Mouse (Mus musculus) spleen, adult 2 months (tissue): ENCODE measurements around the gene B3gat3. TPM values are rescaled to one million over a fixed set of nuclear protein-coding genes. Genes with fewer than 3 reads are reported as not detected.
A peak's percentile ranks its signal among the peaks of the same experiment; 100 is the strongest.

ENCODE experiments used
- DNase-seq, 2 experiments: peaks; one replicate each; pipeline versions ENCODE4 v3.0.0 to v3.0.0-alpha.2; 2012 to 2021; ENCODE audit warnings: low spot score in 2 of 2, low read depth in 1 of 2
- H3K27ac ChIP-seq: fragments of 200-500 bp; 2 replicates; pipeline ENCODE4 v1.5.1; 2012; ENCODE audit warnings: low read length, inconsistent platforms; ENCODE audit not compliant: insufficient read depth
- H3K27me3 ChIP-seq: fragments of 200-500 bp; 2 replicates; pipeline ENCODE4 v1.6.1; 2012; ENCODE audit warnings: mild to moderate bottlenecking, moderate library complexity, low read length, inconsistent platforms; ENCODE audit not compliant: control insufficient read depth, insufficient read depth
- H3K36me3 ChIP-seq: fragments of 200-500 bp; 2 replicates; pipeline ENCODE4 v1.6.1; 2012; ENCODE audit warnings: mild to moderate bottlenecking, low read length, inconsistent platforms; ENCODE audit not compliant: control insufficient read depth, insufficient read depth
- H3K4me1 ChIP-seq: fragments of 200-500 bp; 2 replicates; pipeline ENCODE4 v1.6.1; 2011; ENCODE audit warnings: inconsistent platforms; ENCODE audit not compliant: control insufficient read depth, insufficient read depth, insufficient read length
- H3K4me3 ChIP-seq: fragments of 200-500 bp; 2 replicates; pipeline ENCODE4 v1.5.1; 2011; ENCODE audit warnings: mild to moderate bottlenecking, inconsistent platforms; ENCODE audit not compliant: insufficient read depth, insufficient read length; ENCODE audit errors: extremely low read depth
- CTCF ChIP-seq: fragments of 200-500 bp; IDR thresholded peaks from 2 replicates; pipeline ENCODE4 v1.5.1; 2011; ENCODE audit warnings: mild to moderate bottlenecking, inconsistent platforms; ENCODE audit not compliant: insufficient read depth, insufficient read length, insufficient replicate concordance; ENCODE audit errors: extremely low read depth
- POLR2A ChIP-seq: fragments of 200-500 bp; IDR thresholded peaks from 2 replicates; pipeline ENCODE4 v1.6.1; 2011; ENCODE audit warnings: low read depth, low read length, inconsistent platforms
- WGBS: fragments of 180-500 bp; shearing (Covaris S2); methylation state at CpG from one replicate; pipeline ENCODE4 v1.1.7; 2018; 5-methylcytosine and 5-hydroxymethylcytosine counted together
- polyA plus RNA-seq: library from polyadenylated mRNA; depleted of rRNA; stranded (reverse); fragments of >200 nt; gene quantifications from 2 replicates; pipeline ENCODE4 v1.2.3, GENCODE M21; 2012

B3gat3 gene
- polyA plus RNA-seq, 1 experiment = 86.0 TPM

DNA sequence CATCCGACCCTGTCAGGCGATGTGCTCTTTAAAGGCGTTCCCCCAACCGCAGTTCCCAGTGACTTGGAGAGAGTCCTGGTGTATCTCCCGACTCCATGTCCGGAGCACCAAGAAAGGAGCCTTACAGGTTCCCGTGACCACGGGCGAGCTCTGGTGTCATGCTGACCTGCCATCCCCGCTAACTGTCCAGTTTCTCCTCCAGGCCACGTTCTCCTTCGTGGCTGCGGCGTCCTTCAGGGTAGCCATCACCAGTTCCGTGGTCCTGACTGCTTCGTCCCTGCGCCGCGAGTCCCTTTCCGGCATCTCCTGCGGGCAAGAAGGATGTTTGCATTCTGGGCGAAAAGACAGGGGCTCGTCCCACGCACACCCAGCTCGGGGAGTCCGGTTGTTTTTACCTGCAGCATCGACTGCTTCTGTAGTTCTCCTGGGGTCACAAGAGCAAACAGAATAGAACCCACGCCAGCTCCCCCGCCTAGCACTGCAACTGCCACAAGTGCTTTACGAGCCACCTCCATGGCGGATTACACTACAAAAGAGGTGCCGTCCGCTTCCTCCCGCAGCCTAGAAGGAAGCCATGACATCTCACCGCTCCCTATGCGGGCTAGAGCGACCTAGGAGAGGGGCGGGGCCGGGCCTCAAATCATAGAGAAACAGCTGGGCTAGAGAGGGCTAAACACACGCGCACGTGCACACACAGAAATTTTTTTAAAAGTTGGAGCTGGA is 39.7 kb upstream of the B3gat3 start, which contains the start of gene Uqcc3:
Gene Uqcc3, minus strand, starts transcription at position 613 of the 723 bp plus-strand sequence.
- peak within 1 kb of the TSS; percentile 89 for H3K4me3 ChIP-seq
- H3K4me1 ChIP-seq = no peaks in the 10 kb centered on the region; the same call in 1 of the 2 replicates
- TF ChIP-seq CTCF = no peak
- TF ChIP-seq POLR2A = peak; percentile 85
- peak; percentile 81 to 87 for DNase-seq
- no peaks in the 10 kb centered on the region for H3K27me3 ChIP-seq
- H3K36me3 ChIP-seq = peaks cover 2% of the 10 kb centered on the region; the same call in 1 of the 2 replicates
- H3K27ac ChIP-seq = peak within 1 kb of the TSS; percentile 69
- under 1% methylated on average over 42 of the region's 42 CpGs for WGBS

DNA sequence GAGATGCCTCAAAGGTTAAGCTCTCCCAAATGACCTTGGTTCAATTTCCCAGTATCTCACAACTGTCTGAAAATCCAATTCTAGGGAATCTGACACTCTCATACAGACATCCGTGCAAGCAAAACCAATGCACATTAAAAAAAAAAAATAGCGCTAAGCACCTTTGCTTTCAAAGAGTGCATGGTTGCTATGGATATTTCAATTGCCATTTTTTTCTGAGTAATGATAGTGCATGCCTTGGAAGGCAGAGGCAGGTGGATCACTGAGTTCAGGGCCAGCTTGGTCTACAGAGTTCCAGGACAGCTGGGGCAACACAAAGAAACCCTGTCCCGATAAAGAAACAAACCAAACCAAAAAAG is 39.2 kb upstream of the B3gat3 start:
- DNase-seq = no peak
- Histone ChIP-seq H3K36me3 (peaks cover 1% of the 10 kb centered on the region; the same call in 1 of the 2 replicates), H3K4me3 (peak overlapping the region; percentile 89), H3K27ac (no peak overlapping the region), H3K27me3 (no peaks in the 10 kb centered on the region), H3K4me1 (no peaks in the 10 kb centered on the region; the same call in 1 of the 2 replicates)
- TF ChIP-seq CTCF = no peak
- TF ChIP-seq POLR2A = no peak
- 2% methylated on average over 3 of the region's 3 CpGs for WGBS

DNA sequence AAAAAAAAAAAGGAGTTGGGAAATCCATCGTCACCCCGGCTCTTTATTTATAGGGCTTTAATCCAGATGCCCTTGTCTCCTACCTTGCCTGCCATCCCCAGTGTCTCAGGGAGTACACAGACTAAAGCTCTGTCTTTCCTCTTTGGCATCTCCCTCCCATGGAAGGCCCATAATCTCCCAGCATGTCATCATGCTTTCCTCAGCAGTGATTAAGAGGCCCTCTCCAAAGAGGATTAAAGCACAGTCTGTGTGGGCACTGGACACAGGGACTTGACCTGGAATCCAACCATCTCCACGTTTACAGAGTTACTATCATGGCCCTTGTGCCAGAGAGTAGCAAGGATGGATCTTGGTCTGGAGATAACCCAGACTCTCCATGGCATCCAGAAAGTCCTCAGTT is 36.6 kb upstream of the B3gat3 start, which contains the start of the genes Lbhd1 and Gm49403:
Gene Lbhd1, plus strand, starts transcription at position 117 of the 400 bp plus-strand sequence.
Gene Gm49403, plus strand, starts transcription at position 315 of the 400 bp plus-strand sequence.
- DNase-seq = no peak
- Histone ChIP-seq H3K27ac (no peak within 1 kb of the TSS), H3K4me1 (peaks cover 5% of the 10 kb centered on the region; the same call in 1 of the 2 replicates), H3K36me3 (no peaks in the 10 kb centered on the region), H3K4me3 (no peak within 1 kb of the TSS), H3K27me3 (no peaks in the 10 kb centered on the region)
- TF ChIP-seq CTCF = no peak
- no peak for TF ChIP-seq POLR2A
- WGBS = 93% methylated on average over 3 of the region's 3 CpGs

DNA sequence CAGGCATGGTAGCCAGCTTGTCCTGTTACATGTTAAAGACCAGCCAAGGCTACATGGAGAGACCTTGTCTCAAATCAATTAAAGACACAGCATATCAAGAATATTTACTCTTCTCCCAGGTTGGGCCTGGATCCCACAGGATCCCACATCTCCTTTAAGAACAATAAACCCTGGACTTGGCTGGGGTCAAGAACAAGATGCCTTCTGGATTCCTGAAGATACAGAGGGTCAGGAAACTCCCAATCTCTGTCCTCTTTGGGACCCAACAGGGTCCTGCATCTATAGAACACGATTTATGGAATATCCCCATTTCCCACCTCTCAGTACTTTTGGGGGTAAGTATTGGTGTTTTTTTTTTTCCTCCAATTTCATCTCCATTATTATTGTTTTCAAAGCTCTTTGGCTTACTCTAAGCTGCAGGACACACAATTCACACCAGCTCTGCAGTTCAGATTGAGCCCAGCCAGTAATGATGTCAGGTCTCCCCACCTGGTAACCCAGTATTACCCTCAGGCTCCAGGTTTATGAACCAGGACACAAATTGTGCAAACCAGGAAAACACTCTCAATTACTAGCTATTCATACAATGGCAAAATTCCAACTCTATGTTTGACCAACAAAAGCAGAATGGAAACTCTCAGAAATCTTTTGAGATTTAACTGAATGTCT is 33.1 kb upstream of the B3gat3 start:
- Histone ChIP-seq H3K36me3 (peaks cover 6% of the 10 kb centered on the region), H3K4me3 (no peak overlapping the region), H3K27me3 (no peaks in the 10 kb centered on the region), H3K27ac (no peak overlapping the region), H3K4me1 (0 out of 2 replicates have a peak, but pooled peaks cover 5% of the 10 kb centered on the region)
- WGBS = 73% methylated on average over 1 of the region's 1 CpGs
- DNase-seq = no peak
- TF ChIP-seq CTCF (no peak), POLR2A (no peak)

DNA sequence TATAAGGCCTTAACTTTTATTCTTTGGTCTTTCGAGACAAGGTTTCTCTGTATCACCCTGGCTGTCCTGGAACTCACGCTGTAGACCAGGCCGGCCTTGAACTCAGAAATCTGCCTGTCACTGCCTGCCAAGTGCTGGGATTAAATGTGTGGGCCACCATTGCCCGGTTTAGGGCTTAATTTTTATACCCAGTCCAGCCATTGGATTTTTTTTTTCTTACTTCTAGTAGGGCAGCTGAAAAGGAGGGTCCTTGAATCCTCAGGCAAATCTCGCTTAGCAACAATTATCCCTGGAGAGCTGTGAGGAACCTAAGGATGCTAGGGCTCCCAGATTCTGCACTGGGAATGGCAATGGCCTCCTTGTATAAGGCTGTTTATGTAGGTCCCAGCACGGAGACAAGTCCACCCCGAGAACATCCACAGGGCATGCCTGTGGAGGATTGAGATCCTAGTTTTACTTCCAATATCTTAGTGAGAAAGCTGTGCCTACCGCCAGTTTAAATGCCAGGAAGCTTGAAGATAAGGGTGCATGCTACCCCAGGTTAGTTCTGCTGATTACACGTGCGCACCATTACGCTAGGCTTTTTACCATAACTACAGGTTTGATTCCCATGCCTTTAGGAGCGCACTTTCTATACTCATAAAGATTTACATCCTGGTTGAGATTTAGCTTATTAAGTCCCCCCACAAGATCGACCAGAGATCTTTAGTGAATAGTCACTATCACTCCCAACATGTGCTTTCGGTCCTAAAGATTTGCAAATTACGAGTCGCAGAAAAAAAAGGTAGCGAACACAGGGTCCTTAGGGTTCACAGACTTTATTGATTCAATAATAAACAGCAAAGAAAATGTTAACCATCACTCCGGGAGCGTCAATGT is 32.4 kb upstream of the B3gat3 start:
- no peak for DNase-seq

More for the DNA sequence above, 32.4 kb upstream of the B3gat3 start:
- TF ChIP-seq POLR2A (no peak), CTCF (no peak)
- no peaks in the 10 kb centered on the region for H3K27me3 ChIP-seq
- peaks cover 6% of the 10 kb centered on the region for H3K36me3 ChIP-seq
- peak overlapping the region; percentile 75 for H3K4me3 ChIP-seq
- peak overlapping the region; percentile 83 for H3K27ac ChIP-seq
- H3K4me1 ChIP-seq = 0 out of 2 replicates have a peak, but pooled peaks cover 5% of the 10 kb centered on the region
- 24% methylated on average over 19 of the region's 19 CpGs for WGBS
